Mouse (Mus musculus) erythroblast, embryonic 14.5 days (primary cell): ENCODE results near the gene Rpf1.

Experiments used
- GATA1 ChIP-seq: IDR thresholded peaks from 2 replicates; pipeline ENCODE4 v1.6.1; 2012; ENCODE audit warnings: low read length, inconsistent platforms, mixed read lengths
- TAL1 ChIP-seq: IDR thresholded peaks from 3 replicates; pipeline ENCODE4 v1.6.1; 2012; ENCODE audit warnings: low read length, inconsistent platforms, mixed read lengths

- no peak for TF ChIP-seq TAL1
- no peak for TF ChIP-seq GATA1
Observed at GRCm38 (mm10) chr3:146565065-146565411, 43.8 kb upstream of the Rpf1 start.
